Mouse (Mus musculus) lung, embryonic 14.5 days (tissue): ENCODE measurements around the gene Hecw2. TPM values are rescaled to one million over a fixed set of nuclear protein-coding genes. Genes with fewer than 3 reads are reported as not detected.

ENCODE experiments used
- ATAC-seq: fragments of 200-750 bp; cut with Nextera tagmentation; 2 replicates; pipeline ENCODE4 v1.8.0; 2017; ENCODE audit warnings: mild to moderate bottlenecking, moderate TSS enrichment, moderate library complexity; ENCODE audit not compliant: insufficient read depth
- DNase-seq: peaks from one replicate; pipeline ENCODE4 v3.0.0-alpha.2; 2015
- H3K27ac ChIP-seq: fragments of 300-500 bp; sonication (generic); 2 replicates; pipeline ENCODE4 v1.5.1; 2014; ENCODE audit warnings: low read depth, mild to moderate bottlenecking, moderate library complexity
- H3K27me3 ChIP-seq: fragments of 300-500 bp; sonication (generic); 2 replicates; pipeline ENCODE4 v1.6.1; 2014; ENCODE audit warnings: low read length, control low read depth; ENCODE audit not compliant: insufficient read depth
- H3K36me3 ChIP-seq: fragments of 300-500 bp; sonication (generic); 2 replicates; pipeline ENCODE4 v1.6.1; 2014; ENCODE audit warnings: control low read depth; ENCODE audit not compliant: insufficient read depth
- H3K4me1 ChIP-seq: fragments of 300-500 bp; sonication (generic); 2 replicates; pipeline ENCODE4 v1.6.1; 2014; ENCODE audit warnings: antibody characterized with exemption, control low read depth; ENCODE audit not compliant: insufficient read depth
- H3K4me2 ChIP-seq: fragments of 300-500 bp; sonication (generic); 2 replicates; pipeline ENCODE4 v1.6.1; 2014; ENCODE audit warnings: mild to moderate bottlenecking
- H3K4me3 ChIP-seq: fragments of 300-500 bp; sonication (generic); 2 replicates; pipeline ENCODE4 v1.5.1; 2014; ENCODE audit warnings: low read depth, low read length
- H3K9ac ChIP-seq: fragments of 300-500 bp; sonication (generic); 2 replicates; pipeline ENCODE4 v1.6.1; 2014
- H3K9me3 ChIP-seq: fragments of 300-500 bp; sonication (generic); 2 replicates; pipeline ENCODE4 v1.6.1; 2016; ENCODE audit warnings: low read depth, low read length, control low read depth
- CTCF ChIP-seq: IDR thresholded peaks from 2 replicates; pipeline ENCODE4 v1.5.1; 2016; ENCODE audit warnings: antibody characterized with exemption, low read depth
- whole genome bisulfite sequencing: fragments of 180-500 bp; shearing (Covaris S2); extraction: QIAGEN DNeasy Blood & Tissue Kit; methylation state at CpG from one replicate; pipeline ENCODE4 v1.1.7; 2014; 5-methylcytosine and 5-hydroxymethylcytosine counted together
- polyA plus RNA-seq: library from polyadenylated mRNA; unstranded; fragments of >200 nt; fragmentation: Nextera tagmentation; extraction: Ambion mirVana; gene quantifications from 2 replicates; pipeline ENCODE4 v1.2.1, GENCODE M21; 2014

The Hecw2 gene
- polyA plus RNA-seq, 1 experiment from 2014 or later: 5.8 TPM

DNA sequence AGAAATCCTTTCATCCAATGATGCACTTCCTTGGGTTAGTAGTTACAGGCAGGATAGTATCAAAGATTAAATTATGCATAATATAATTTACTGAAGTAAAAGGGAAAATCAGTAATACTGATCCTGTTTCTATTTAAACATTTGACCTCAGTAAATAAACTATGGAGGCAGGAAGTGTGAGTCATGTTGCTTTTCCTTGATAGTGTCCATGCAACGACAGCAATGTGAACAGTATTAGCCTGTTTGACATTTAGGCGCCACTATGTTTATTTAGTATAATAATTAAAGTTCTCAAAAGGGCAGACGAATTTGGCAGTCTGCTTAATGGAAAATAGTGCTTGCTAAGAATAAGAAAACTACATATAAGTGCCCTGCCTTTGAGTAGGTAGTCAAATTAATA lies 263.7 kb downstream of the Hecw2 start:
- no peaks in the 10 kb centered on the region for H3K9me3 ChIP-seq
- no peak overlapping the region for H3K27ac ChIP-seq
- H3K4me1 ChIP-seq: no peaks in the 10 kb centered on the region
- no peak overlapping the region for H3K4me3 ChIP-seq
- no peak overlapping the region for H3K4me2 ChIP-seq
- no peak overlapping the region for H3K9ac ChIP-seq
- WGBS: 24% methylated on average over 3 of the region's 3 CpGs
- H3K36me3 ChIP-seq: no peaks in the 10 kb centered on the region
- peak; percentile 19 for DNase-seq
- TF ChIP-seq CTCF: no peak
- no peaks in the 10 kb centered on the region for H3K27me3 ChIP-seq
- no peak for ATAC-seq

DNA sequence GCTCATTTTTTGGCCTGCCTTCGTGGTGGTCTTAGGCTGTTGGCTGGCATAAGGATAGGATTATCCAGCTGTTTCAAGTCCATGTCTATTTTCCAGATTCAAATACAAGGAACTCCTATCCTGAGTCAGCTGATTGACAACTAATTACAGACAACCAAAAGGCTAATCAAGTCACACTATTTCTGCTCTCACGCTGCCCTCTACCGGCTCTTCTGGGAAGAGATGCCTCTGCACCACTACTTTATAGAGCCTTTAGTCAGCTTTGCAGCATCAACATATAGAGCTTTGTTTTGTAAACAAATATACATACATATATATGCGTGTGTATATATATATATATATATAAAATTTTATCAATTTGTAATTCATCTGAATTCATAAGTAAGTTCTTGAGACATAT lies 267.4 kb downstream of the Hecw2 start:
- no peak overlapping the region for H3K9ac ChIP-seq
- no peaks in the 10 kb centered on the region for H3K4me1 ChIP-seq
- no peak overlapping the region for H3K4me3 ChIP-seq
- no peak overlapping the region for H3K4me2 ChIP-seq
- peak; percentile 50 for TF ChIP-seq CTCF
- no peaks in the 10 kb centered on the region for H3K27me3 ChIP-seq
- ATAC-seq: 0 out of 2 replicates have a peak, but pooled peaks have one; percentile 21
- no peaks in the 10 kb centered on the region for H3K9me3 ChIP-seq
- no peaks in the 10 kb centered on the region for H3K36me3 ChIP-seq
- WGBS: 22% methylated on average over 4 of the region's 4 CpGs
- peak; percentile 65 for DNase-seq
- H3K27ac ChIP-seq: no peak overlapping the region

DNA sequence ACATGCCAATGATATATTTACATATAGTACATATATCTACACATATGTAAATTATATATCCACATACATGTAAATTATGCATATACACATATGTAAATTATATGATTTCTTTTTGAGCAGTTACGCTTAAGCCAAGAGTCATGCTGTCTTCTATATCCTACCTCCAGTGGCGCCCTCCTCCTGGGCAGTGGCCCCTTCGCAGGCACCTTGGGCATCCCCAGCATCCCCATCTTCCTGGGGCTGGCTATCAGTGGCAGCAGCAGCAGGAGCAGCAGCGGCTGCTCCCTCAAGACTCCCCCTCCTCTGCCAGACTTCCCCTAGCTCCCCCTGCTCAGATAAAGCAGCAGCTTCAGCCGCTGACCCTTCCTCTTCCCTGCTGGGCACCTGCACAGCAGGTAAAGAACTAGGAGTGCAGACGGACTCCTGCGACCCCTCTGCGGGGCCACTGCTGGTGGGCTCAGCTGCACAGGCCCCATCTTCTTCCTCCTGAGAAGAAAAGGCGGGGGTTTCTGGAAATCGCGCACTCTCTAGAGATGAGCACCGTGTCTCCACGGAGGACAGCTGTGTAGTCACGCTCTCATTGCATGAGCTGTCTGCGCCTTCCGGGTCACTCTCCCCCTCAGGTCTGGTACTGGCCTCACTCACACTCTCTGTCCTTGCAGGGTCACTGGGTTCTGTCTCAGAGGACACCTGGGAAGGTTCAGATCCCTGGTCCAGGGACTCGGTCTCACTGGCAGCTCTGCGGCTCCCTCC lies 269.6 kb downstream of the Hecw2 start:
- DNase-seq (no peak), ATAC-seq (no peak)
- H3K9ac ChIP-seq: no peak overlapping the region
- no peaks in the 10 kb centered on the region for H3K36me3 ChIP-seq
- 56% methylated on average over 18 of the region's 18 CpGs for WGBS
- no peak for TF ChIP-seq CTCF
- no peak overlapping the region for H3K4me3 ChIP-seq
- no peaks in the 10 kb centered on the region for H3K4me1 ChIP-seq
- no peaks in the 10 kb centered on the region for H3K9me3 ChIP-seq
- H3K27ac ChIP-seq: no peak overlapping the region
- H3K4me2 ChIP-seq: no peak overlapping the region
- H3K27me3 ChIP-seq: no peaks in the 10 kb centered on the region

DNA sequence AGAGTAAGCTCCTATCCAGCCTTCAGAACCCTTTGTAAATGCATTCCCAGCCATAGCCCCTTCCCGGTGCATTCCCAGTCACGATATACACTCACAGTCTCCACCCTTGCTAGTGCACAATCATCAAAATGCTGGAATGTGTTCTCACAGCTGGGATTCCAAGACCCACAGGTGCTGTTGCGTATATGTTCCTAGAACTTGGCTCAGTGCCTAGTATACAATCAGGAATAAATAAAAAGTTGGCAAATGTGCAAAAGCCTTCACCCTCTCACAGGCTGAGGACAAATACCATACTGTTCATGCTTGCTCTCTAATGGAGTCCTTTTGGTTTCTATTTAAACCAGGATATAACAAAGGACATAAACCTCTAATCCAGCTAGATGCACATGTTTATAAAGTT lies 283.1 kb downstream of the Hecw2 start:
- WGBS: 26% methylated on average over 3 of the region's 3 CpGs
- Histone ChIP-seq H3K27ac (no peak overlapping the region), H3K4me1 (no peaks in the 10 kb centered on the region), H3K9ac (no peak overlapping the region), H3K9me3 (no peaks in the 10 kb centered on the region), H3K4me3 (no peak overlapping the region), H3K36me3 (no peaks in the 10 kb centered on the region), H3K27me3 (no peaks in the 10 kb centered on the region), H3K4me2 (no peak overlapping the region)
- ATAC-seq (peak; percentile 79; the same call in 1 of the 2 replicates), DNase-seq (peak; percentile 76)
- TF ChIP-seq CTCF: no peak

DNA sequence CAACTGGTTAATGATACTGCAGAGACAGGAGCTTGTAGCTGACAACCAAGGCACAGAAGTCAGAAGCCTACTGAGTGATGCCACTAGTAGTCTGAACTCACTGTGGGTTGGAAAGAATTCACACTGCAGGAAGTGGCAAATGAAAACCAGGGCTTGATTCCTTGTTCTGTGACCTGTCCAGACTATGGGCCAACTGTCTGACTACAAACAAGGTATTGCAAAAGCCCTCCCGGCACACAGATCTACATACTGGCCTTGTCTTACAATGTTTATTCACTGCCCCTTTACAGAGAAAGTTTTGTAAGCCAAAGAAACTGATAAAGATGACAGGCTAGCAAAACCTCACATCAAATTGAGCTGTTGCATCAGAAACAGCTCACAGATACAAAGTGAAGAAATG lies 284.7 kb downstream of the Hecw2 start:
- no peak overlapping the region for H3K27ac ChIP-seq
- ATAC-seq: no peak
- 18% methylated on average over 1 of the region's 1 CpGs for WGBS

DNA sequence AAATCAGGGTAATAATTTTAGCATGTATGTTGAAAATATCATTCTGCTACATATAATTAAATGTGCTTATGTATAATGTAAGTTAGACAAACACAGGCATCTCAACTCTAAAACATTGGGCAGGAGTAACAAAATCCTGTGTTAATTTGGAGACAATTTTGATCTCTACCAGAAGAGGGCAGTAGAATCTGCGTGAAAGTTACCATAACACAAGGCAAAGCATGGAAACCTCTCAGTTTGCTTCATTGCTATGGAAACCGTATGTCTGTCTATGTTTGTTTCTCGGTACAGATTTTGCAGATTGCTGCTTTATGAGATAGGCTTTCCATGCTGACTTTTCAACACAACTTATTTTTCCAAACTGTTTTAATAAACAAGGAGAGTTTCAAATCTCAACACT lies 285.9 kb downstream of the Hecw2 start:
- Histone ChIP-seq H3K4me1 (no peaks in the 10 kb centered on the region), H3K27me3 (no peaks in the 10 kb centered on the region), H3K9ac (no peak overlapping the region), H3K36me3 (no peaks in the 10 kb centered on the region), H3K9me3 (no peaks in the 10 kb centered on the region), H3K27ac (no peak overlapping the region), H3K4me2 (no peak overlapping the region), H3K4me3 (no peak overlapping the region)
- ATAC-seq (peak; percentile 69), DNase-seq (peak; percentile 90)
- peak; percentile 77 for TF ChIP-seq CTCF
- 6% methylated on average over 3 of the region's 3 CpGs for WGBS

More for the DNA sequence above, 284.7 kb downstream of the Hecw2 start:
- Histone ChIP-seq H3K4me1 (no peaks in the 10 kb centered on the region), H3K36me3 (no peaks in the 10 kb centered on the region), H3K9me3 (no peaks in the 10 kb centered on the region), H3K4me3 (no peak overlapping the region), H3K27me3 (no peaks in the 10 kb centered on the region), H3K4me2 (no peak overlapping the region), H3K9ac (no peak overlapping the region)
- no peak for DNase-seq
- TF ChIP-seq CTCF: no peak

GRCm38 (mm10) chr1:53906175-53906574 lies 288.8 kb downstream of the Hecw2 start:
- H3K27me3 ChIP-seq: no peaks in the 10 kb centered on the region
- H3K27ac ChIP-seq: no peak overlapping the region
- H3K36me3 ChIP-seq: no peaks in the 10 kb centered on the region
- no peaks in the 10 kb centered on the region for H3K9me3 ChIP-seq
- no peak for DNase-seq
- H3K4me2 ChIP-seq: no peak overlapping the region
- no peak overlapping the region for H3K4me3 ChIP-seq
- no peak overlapping the region for H3K9ac ChIP-seq
- 65% methylated on average over 3 of the region's 3 CpGs for WGBS
- H3K4me1 ChIP-seq: no peaks in the 10 kb centered on the region
- TF ChIP-seq CTCF: no peak
- ATAC-seq: no peak
